Mouse (Mus musculus): ENCODE measurements around the gene Serpine1. TPM values are rescaled to one million over a fixed set of nuclear protein-coding genes. Genes with fewer than 3 reads are reported as not detected.

Gene Serpine1
- total RNA-seq, 2 experiments from 2014 or later, result 0.37 to 0.56 TPM

Other genes with a start within 250 kb of the Serpine1 start
- gene Col26a1, start 189.1 kb downstream of the Serpine1 start, total RNA-seq (2021), result 1 to 10 TPM; 3.7 to 3.9 TPM
- gene Ift22, start 164.1 kb downstream of the Serpine1 start, total RNA-seq (2021), result 10 to 100 TPM; 87.2 to 94.7 TPM
- gene Fis1, start 119.0 kb downstream of the Serpine1 start, total RNA-seq (2021), result 100 to 1,000 TPM; 222 to 225 TPM
- under 1 TPM in 1 of 2 experiments, not detected in 1; 0.20 TPM for gene Cldn15, start 105.7 kb downstream of the Serpine1 start, total RNA-seq (2021)
- gene Plod3, start 85.2 kb downstream of the Serpine1 start, total RNA-seq (2021), result 10 to 100 TPM; 39.2 to 41.0 TPM
- gene Znhit1, start 84.2 kb downstream of the Serpine1 start, total RNA-seq (2021), result 10 to 100 TPM; 82.4 to 85.2 TPM
- 100 to 1,000 TPM; 185 to 237 TPM for gene Vgf, start 45.9 kb downstream of the Serpine1 start, total RNA-seq (2021)
- 100 to 1,000 TPM; 286 to 323 TPM for gene Ap1s1, start 26.1 kb downstream of the Serpine1 start, total RNA-seq (2021)
- 1 to 10 TPM; 4.6 to 6.5 TPM for gene Trim56, start 43.9 kb upstream of the Serpine1 start, total RNA-seq (2021)
- gene Muc3, start 77.1 kb upstream of the Serpine1 start, total RNA-seq (2021), result not detected
- gene Muc3a, start 140.1 kb upstream of the Serpine1 start, total RNA-seq (2021), result 1 to 10 TPM; 3.5 to 4.9 TPM
- 10 to 100 TPM; 57.1 to 62.7 TPM for gene Ache, start 215.3 kb upstream of the Serpine1 start, total RNA-seq (2021)
- 10 to 100 TPM in 1 of 2 experiments, 1 to 10 TPM in 1; 8.6 to 12.2 TPM for gene Ufsp1, start 222.4 kb upstream of the Serpine1 start, total RNA-seq (2021)
- gene Srrt, start 235.4 kb upstream of the Serpine1 start, total RNA-seq (2021), result 100 to 1,000 TPM; 209 to 228 TPM
- 1 to 10 TPM; 5.8 to 6.9 TPM for gene Trip6, start 242.1 kb upstream of the Serpine1 start, total RNA-seq (2021)

Data from layer of hippocampus, postnatal 36 days (tissue).